Mouse (Mus musculus): ENCODE data around the gene Glb1.
A peak's percentile ranks its signal among the peaks of the same experiment; 100 is the strongest.
"Not testable (repeated sequence)": the region's sequence is repeated elsewhere in the genome, so short reads cannot be mapped to it uniquely, and the experiment has no call there.

Glb1 gene

DNA sequence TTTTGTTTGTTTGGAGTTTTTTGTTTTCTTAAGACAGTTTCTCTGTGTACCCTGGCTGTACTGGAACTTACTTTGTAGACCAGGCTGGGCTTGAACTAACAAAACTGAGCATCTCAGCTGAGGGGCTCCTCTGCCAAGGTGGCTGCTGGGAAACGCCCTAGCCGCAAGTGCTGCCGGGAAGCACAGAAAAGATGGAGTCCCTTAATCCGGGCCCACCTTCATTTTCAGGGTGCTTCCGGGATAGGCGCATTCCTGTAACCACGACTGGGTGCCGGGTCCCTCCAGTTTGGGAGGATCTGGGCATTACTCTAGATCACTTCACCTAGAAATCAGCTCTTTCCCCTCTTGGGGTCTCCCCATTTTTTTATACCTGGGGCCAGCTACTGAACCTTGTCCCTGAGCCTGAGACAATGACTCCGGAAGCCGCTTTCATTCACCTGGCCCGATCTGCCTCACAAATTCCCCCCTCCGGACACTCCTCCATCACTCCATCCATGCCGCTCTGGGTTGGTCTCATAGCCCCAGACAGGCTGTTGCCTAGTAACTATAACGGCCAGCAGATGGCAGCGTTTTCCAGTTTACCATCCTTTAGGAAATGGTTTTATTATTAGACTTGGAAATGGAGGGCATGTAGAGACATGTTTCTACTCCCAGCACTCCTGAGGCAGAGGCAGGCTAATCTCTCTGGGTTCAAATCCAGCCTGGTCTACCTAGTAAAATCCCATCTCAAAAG, 99.1 kb downstream of the Glb1 start:
- DNase-seq (ENCODE audit: low read depth, low spot score) = peak; percentile 86

DNA sequence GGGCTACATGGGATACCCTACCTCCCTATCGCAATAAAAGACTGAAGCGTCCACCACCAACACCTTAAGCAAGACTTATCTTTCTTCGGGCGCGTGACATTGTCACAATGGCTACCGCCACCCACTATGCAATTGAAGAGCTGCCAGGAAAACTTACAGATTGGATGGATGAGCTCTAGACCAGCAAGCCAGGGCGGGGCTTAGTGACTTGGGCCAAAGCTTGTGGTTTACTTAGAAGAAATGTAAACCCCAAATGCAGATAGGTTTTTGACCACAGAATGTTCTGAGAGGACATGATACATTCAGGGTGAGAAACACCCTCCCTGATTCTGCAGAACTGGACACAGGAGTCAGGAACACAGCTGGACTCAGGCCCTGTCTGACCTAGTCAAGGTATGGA, 100.2 kb downstream of the Glb1 start:
- no peak for DNase-seq (ENCODE audit: low read depth, low spot score)

DNA sequence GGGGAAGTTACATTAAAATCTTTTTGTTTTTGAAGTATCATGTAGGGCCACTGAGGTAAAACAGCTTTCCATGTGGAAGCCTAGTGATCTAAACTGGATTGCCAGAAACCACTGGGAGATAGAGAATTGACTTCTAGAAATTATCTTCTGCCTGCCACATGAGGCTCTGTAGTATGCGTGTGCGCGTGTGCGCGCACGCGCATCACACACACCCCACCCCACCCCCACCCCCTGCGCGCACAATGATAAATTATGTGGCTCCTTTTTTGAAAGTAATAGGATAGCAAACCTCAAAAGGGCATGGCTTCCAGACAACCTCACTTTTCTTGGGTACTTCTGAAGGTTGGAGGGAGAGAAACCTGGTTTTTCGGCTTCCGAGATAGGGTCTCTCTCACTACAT, 101.0 kb downstream of the Glb1 start:
- no peak for DNase-seq (ENCODE audit: low read depth, low spot score)

DNA sequence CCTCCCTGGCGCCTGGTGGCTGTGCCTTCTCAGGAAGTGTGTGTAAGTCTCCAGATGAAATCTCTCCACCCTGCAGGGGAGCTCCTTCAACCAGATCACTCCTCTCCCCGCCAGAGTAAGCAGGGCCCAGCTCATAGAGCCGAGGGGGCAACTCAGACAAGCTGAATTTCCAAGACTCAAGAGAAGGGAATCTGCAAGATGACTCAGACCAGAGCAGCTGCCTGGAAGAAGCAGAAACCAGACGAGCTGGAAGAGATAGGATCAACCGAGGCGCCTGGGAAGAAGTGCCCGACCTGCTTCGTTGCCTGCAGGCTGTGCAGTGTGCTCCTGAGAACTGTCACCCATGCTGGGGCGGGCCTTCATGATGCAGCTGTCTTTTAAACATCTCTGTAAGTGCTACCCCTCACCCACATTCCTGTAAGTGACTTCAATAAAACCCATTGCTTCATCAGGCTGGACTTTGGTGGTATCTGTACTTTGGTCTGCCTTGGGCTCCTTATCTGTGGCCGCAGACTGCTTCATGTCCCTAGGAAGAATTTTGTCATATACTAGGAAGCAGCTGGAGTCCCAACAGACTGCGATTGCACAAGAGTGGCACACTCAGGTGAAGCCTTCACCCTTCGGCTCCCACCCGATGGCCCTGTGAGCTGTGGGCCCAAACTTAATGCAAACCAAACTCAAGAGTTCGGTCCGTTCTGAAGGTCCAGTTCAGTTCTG, 102.0 kb downstream of the Glb1 start:
- DNase-seq (ENCODE audit: low read depth, low spot score) = no peak

DNA sequence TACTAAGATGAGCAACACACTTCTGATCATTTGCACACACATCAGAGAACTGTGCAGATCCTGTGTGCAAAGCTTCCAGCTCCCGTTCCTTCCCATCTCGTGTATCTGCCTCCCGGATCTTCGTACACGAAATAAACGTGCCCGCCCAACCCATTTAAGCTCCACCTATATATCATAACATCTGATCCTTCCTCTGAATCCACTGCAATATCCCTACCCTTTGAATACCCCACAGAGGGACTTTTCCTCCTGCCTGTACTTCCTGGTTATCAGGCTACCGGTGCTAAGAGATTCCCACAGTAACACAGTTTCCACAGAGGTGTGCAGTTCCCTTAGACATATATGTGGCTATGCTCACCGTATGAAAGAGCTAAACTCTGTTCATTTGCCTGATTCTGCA, 103.9 kb downstream of the Glb1 start, which contains the start of gene Ccr4:
Gene Ccr4 (minus strand): TSS at position 101 of the 400 bp plus-strand sequence.
- no peak for DNase-seq (ENCODE audit: low read depth, low spot score)

DNA sequence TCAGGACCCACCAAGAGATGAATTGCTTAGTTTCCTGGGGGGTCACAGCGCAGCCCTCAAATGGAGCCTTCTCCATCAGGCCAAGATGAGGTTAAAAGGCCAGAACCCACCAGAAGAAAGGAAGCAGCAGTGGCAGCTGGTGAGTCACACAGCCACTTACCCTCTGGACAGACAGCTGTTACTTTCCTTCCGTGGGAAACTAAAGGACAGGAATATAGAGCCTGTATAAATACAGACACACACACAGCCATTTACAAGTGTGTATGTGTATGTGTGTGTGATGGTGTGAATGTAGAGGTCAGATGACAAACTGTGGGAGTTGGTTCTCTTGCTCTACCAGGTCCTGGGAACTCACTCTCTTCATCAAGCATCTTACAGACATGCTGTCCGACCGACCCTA, 105.7 kb downstream of the Glb1 start:
- DNase-seq (ENCODE audit: low read depth, low spot score) = no peak

DNA sequence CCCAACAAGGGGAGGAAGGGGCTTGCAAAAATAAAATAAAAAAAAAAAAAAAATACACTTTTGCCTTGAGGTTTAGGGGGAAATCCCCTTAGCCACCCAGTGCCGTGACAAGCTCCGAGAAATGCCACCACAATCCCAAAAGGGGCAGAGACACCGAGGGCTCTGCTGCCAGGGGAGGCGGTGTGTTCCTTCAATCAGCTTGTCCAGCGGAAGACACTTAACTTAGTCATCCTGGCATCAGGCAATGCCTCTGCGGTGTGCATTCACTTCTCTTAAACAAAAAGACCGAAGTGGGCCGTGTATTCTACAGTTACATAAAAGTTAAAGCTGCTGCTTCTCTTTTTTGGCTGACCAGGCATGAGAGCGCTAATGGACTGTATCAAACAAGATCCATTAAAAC, 106.5 kb downstream of the Glb1 start:
- DNase-seq (ENCODE audit: low read depth, low spot score) = no peak

DNA sequence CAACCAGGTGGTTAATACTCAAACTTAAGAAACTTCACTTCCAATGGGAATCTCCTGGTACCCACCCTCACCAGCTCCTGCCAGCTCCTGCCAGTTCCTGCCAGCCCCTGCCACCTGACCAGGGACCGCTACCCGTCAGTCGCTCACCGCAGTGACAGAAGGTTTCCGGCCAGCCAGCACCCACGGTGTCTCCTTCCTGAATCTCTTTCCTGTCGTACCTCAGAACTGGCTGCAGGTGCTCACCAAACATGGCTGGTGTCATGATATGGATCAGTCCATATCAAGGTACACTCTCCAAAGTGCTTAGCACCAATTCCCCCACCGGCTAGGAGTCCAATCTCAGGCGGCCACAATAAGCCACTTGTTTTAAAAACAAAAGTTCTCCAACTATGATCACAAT, 108.9 kb downstream of the Glb1 start:
- no peak for DNase-seq (ENCODE audit: low read depth, low spot score)

DNA sequence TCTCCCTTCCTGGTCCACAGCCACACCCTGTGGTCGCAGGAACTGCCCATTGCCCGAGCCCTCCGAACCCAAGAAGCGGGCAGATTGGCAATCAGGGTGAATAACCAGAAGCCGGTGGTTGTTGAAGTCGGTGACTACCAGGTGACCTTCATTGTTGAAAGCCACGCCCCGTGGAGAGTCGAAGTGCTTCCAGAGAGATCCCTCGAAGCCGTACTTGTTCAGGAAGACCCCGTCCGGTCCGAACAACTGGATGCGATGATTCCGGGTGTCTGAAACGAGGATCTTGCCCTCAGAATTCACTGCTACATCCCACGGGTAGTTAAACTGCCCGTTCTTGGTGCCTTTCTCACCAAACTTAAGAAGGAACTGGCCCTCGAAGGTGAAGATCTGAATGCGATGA, 112.0 kb downstream of the Glb1 start:
- DNase-seq (ENCODE audit: low read depth, low spot score) = no peak

DNA sequence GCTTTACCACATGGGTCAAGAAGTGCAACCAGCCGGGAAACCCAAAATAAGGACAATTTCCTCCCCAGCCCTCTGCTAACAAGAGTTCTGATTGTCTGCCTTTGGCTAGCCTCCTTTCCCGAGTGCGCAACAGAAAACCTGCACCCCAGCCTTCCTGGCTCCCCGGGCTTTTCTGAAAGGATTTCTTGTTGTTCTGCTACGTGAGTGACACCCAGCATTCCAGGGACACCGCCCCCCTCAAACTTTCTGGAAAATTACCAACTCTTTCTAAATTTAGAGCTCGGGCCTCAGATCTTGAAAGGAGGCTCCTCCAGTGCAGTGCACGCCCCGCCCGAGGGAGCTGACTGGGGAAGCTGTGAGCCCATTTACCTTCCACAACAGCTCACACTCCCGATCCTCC, 114.5 kb downstream of the Glb1 start, which contains the start of gene C130032M10Rik:
Gene C130032M10Rik (plus strand): TSS at position 334 of the 400 bp plus-strand sequence.
- no peak for DNase-seq (ENCODE audit: low read depth, low spot score)

DNA sequence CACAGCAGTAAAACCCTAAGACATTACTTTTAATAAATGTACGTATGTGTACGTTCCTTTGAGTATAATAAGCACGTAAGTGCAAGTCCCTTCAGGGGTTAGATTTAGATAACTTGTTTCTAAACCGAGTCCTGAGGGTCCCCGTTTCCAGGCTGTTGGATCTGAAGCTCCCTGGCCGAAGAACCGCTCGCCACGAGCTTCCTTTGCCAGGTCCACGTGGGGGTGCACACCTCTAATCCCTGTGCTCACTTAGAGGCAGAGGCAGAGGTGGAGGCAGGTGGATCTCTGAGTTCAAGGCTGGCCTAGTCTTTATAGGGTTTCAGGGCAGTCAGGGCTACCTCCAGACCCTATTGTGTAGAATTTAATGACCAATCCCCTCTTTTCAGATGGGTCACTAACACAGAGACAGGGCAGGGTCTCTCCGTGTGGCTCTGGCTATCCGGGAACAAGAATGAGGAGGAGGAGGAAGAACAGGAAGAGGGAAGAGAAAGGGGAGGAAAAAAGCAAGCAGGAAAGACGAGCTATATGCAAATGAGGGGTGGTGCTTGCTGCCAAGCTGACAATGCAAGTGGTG, 117.1 kb downstream of the Glb1 start:
- DNase-seq (ENCODE audit: low read depth, low spot score) = no peak

DNA sequence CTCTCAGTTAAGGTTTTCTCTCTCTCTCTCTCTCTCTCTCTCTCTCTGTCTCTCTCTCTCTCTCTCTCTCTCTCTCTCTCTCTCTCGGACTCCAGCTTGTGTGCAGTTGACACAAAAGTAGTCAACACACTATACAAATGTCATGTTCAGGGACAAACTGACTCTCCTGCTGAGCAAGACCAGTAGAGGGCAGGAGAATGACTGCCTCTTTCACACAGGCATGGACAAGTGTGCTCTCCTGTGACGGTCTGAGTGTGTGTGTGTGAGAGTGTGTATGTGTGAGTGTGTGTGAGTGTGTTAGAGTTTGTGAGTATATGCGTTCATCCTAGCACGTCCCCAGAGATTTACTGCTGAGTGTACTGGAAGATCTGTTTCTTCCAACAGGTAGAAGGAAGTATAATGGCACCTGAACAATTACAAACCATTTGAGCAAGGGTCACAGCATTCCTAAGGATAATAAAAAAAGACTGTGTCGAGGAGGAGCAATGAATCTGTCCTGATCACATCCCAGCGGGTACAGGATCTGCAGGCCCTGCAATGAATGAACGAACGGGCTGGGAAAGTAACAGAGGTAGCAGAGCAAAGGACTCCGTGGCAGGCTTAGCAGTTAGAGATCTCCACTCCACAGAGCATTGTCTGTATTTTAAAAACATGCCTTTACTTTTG, 118.1 kb downstream of the Glb1 start:
- no peak for DNase-seq (ENCODE audit: low read depth, low spot score)

DNA sequence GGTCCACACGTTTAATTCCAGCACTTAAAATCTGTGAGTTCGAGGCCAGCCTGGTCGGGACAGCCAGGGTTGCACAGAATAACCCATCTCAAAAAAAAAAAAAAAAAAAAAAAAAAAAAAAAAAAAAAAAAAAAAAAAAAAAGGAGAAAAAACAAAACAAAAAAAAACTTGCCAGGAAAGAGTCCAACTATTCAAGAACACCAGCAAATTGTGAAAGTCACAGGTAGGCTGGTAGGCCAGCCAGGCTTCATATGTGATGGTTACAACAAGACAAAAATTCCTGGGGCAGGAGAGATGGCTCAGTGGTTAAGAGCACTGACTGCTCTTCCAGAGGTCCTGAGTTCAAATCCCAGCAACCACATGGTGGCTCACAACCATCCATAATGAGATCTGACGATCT, 119.7 kb downstream of the Glb1 start:
- not testable (repeated sequence) for DNase-seq (ENCODE audit: low read depth, low spot score)

DNA sequence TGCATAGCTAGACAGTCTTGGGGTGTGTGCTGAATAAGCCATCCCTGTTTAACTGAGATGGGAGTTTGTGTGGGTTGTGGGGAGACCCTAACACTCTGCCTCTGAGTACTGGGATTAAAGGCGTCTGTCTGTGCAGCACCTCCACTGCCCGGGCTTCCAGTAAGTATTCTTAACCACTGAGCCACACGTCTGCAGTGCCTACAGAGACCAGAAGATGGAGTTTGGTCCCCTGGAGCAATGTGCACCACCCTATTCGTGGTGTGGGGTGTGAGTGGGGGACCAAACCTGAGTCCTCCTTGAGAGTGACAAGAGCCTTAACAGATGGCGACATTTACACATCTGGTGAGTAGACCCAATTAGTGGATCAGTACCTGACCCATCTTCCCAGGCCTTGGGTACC, 121.2 kb downstream of the Glb1 start:
- DNase-seq (ENCODE audit: low read depth, low spot score) = no peak

DNA sequence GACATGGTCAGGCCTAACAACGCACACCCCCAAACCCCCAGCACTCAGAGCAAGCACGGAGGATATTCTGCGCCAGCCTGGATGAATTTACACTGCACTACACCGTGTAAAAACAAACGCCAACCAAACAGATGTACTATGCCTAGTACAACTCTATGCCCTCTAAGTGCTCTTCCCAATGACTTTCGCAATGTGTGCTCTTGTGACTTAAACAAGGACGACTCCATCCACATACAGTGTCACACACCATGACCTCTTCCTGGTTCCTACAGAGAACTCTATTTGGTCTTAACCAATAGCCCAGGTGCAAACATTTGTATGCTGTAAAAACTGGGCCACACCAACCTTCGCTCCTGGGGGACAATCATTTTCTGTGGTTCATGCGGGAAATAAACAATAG, 121.6 kb downstream of the Glb1 start:
- DNase-seq (ENCODE audit: low read depth, low spot score) = no peak
